Mouse (Mus musculus): ENCODE measurements around the gene Tmem164. TPM values are rescaled to one million over a fixed set of nuclear protein-coding genes. Genes with fewer than 3 reads are reported as not detected.
"Not testable (repeated sequence)": the region's sequence is repeated elsewhere in the genome, so short reads cannot be mapped to it uniquely, and the experiment has no call there.

Gene Tmem164
- total RNA-seq (2014; fragmentation: Nextera tagmentation) (64.3 and 68.6 TPM in 2 replicates), total RNA-seq (2017) (102 and 110 TPM in 2 replicates), polyA plus RNA-seq (2012) (36.5 and 41.1 TPM in 2 replicates)

GRCm38 (mm10) chrX:142681056-142681615 is at the start of gene Tmem164:
Gene Tmem164, plus strand, starts transcription at chrX:142681406.
- Histone ChIP-seq H3K4me3 (ENCODE audit: low read depth, low read length) (peak within 1 kb of the TSS; percentile 75), H3K27me3 (ENCODE audit: insufficient read depth, low read length) (no peaks in the 10 kb centered on the region), H3K36me3 (replicated peaks) (peaks cover 30% of the 10 kb centered on the region), H3K4me1 (ENCODE audit: insufficient read depth, low read depth, low read length) (peaks cover 59% of the 10 kb centered on the region), H3K9me3 (replicated peaks) (no peaks in the 10 kb centered on the region)
- ATAC-seq (ENCODE audit: extremely low read depth, insufficient number of reproducible peaks, low FRiP score, poor library complexity, severe bottlenecking) = peak; percentile 50
- no peak for TF ChIP-seq POLR2AphosphoS5 (IDR thresholded peaks at IDR 0.05; ENCODE audit: insufficient replicate concordance, low read depth, low read length)
- DNase-seq (ENCODE audit: low spot score) = peak; percentile 72

GRCm38 (mm10) chrX:142632990-142633389 is 48.2 kb upstream of the Tmem164 start:
- H3K4me1 ChIP-seq (ENCODE audit: insufficient read depth, low read depth, low read length); DNase-seq (ENCODE audit: low spot score); H3K27me3 ChIP-seq (ENCODE audit: insufficient read depth, low read length); H3K36me3 ChIP-seq (replicated peaks); H3K9me3 ChIP-seq (replicated peaks); H3K4me3 ChIP-seq (ENCODE audit: low read depth, low read length); ATAC-seq (ENCODE audit: extremely low read depth, insufficient number of reproducible peaks, low FRiP score, poor library complexity, severe bottlenecking): not testable (repeated sequence)

- H3K4me1 ChIP-seq (ENCODE audit: insufficient read depth, low read depth, low read length) = peaks cover 7% of the 10 kb centered on the region
- H3K27me3 ChIP-seq (ENCODE audit: insufficient read depth, low read length) = no peaks in the 10 kb centered on the region
- H3K9me3 ChIP-seq (replicated peaks) = 0 out of 2 replicates have a peak, but pooled peaks cover 3% of the 10 kb centered on the region
- ATAC-seq (ENCODE audit: extremely low read depth, insufficient number of reproducible peaks, low FRiP score, poor library complexity, severe bottlenecking) (no peak), DNase-seq (ENCODE audit: low spot score) (no peak)
- H3K4me3 ChIP-seq (ENCODE audit: low read depth, low read length) = no peak overlapping the region
- no peaks in the 10 kb centered on the region for H3K36me3 ChIP-seq (replicated peaks)
- TF ChIP-seq CTCF (IDR thresholded peaks at IDR 0.05; ENCODE audit: low read depth, low read length) = no peak
- no peak for TF ChIP-seq GATA2 (IDR thresholded peaks at IDR 0.05; ENCODE audit: borderline replicate concordance, low read depth, low read length)
- TF ChIP-seq POLR2AphosphoS5 (IDR thresholded peaks at IDR 0.05; ENCODE audit: insufficient replicate concordance, low read depth, low read length) = no peak
- no peak for TF ChIP-seq TAL1 (conservative IDR thresholded peaks at IDR 0.05; ENCODE audit: low read depth, low read length)
- no peak for TF ChIP-seq GATA1 (IDR thresholded peaks at IDR 0.05; ENCODE audit: borderline replicate concordance, low read length)
These were observed 34.0 kb upstream of the Tmem164 start for GRCm38 (mm10) chrX:142647202-142647601.

- H3K4me1 ChIP-seq (ENCODE audit: insufficient read depth, low read depth, low read length) = peaks cover 4% of the 10 kb centered on the region
- no peaks in the 10 kb centered on the region for H3K36me3 ChIP-seq (replicated peaks)
- H3K4me3 ChIP-seq (ENCODE audit: low read depth, low read length) = no peak overlapping the region
- DNase-seq (ENCODE audit: low spot score) (no peak), ATAC-seq (ENCODE audit: extremely low read depth, insufficient number of reproducible peaks, low FRiP score, poor library complexity, severe bottlenecking) (no peak)
- no peaks in the 10 kb centered on the region for H3K27me3 ChIP-seq (ENCODE audit: insufficient read depth, low read length)
- H3K9me3 ChIP-seq (replicated peaks) = 0 out of 2 replicates have a peak, but pooled peaks cover 3% of the 10 kb centered on the region
- TF ChIP-seq TAL1 (conservative IDR thresholded peaks at IDR 0.05; ENCODE audit: low read depth, low read length) (no peak), CTCF (IDR thresholded peaks at IDR 0.05; ENCODE audit: low read depth, low read length) (no peak), GATA1 (IDR thresholded peaks at IDR 0.05; ENCODE audit: borderline replicate concordance, low read length) (no peak), POLR2AphosphoS5 (IDR thresholded peaks at IDR 0.05; ENCODE audit: insufficient replicate concordance, low read depth, low read length) (no peak), GATA2 (IDR thresholded peaks at IDR 0.05; ENCODE audit: borderline replicate concordance, low read depth, low read length) (no peak)
These were observed 31.0 kb upstream of the Tmem164 start for GRCm38 (mm10) chrX:142650117-142650764.

- H3K9me3 ChIP-seq (replicated peaks) = no peaks in the 10 kb centered on the region
- peaks cover 7% of the 10 kb centered on the region; the same call in 1 of the 2 replicates for H3K4me1 ChIP-seq (ENCODE audit: insufficient read depth, low read depth, low read length)
- no peak for ATAC-seq (ENCODE audit: extremely low read depth, insufficient number of reproducible peaks, low FRiP score, poor library complexity, severe bottlenecking)
- no peak for TF ChIP-seq POLR2AphosphoS5 (IDR thresholded peaks at IDR 0.05; ENCODE audit: insufficient replicate concordance, low read depth, low read length)
- no peak for TF ChIP-seq CTCF (IDR thresholded peaks at IDR 0.05; ENCODE audit: low read depth, low read length)
- TF ChIP-seq TAL1 (conservative IDR thresholded peaks at IDR 0.05; ENCODE audit: low read depth, low read length) = no peak
- no peak for TF ChIP-seq GATA2 (IDR thresholded peaks at IDR 0.05; ENCODE audit: borderline replicate concordance, low read depth, low read length)
- TF ChIP-seq GATA1 (IDR thresholded peaks at IDR 0.05; ENCODE audit: borderline replicate concordance, low read length) = no peak
- DNase-seq (ENCODE audit: low spot score) = no peak
- no peaks in the 10 kb centered on the region for H3K27me3 ChIP-seq (ENCODE audit: insufficient read depth, low read length)
- H3K36me3 ChIP-seq (replicated peaks) = no peaks in the 10 kb centered on the region
- no peak overlapping the region for H3K4me3 ChIP-seq (ENCODE audit: low read depth, low read length)
These were observed 16.3 kb upstream of the Tmem164 start for GRCm38 (mm10) chrX:142664704-142665422.

- H3K9me3 ChIP-seq (replicated peaks) = no peaks in the 10 kb centered on the region
- H3K36me3 ChIP-seq (replicated peaks) = no peaks in the 10 kb centered on the region
- peaks cover 7% of the 10 kb centered on the region; the same call in 1 of the 2 replicates for H3K4me1 ChIP-seq (ENCODE audit: insufficient read depth, low read depth, low read length)
- TF ChIP-seq TAL1 (conservative IDR thresholded peaks at IDR 0.05; ENCODE audit: low read depth, low read length) (no peak), CTCF (IDR thresholded peaks at IDR 0.05; ENCODE audit: low read depth, low read length) (no peak), GATA2 (IDR thresholded peaks at IDR 0.05; ENCODE audit: borderline replicate concordance, low read depth, low read length) (no peak), GATA1 (IDR thresholded peaks at IDR 0.05; ENCODE audit: borderline replicate concordance, low read length) (no peak), POLR2AphosphoS5 (IDR thresholded peaks at IDR 0.05; ENCODE audit: insufficient replicate concordance, low read depth, low read length) (no peak)
- no peak overlapping the region for H3K4me3 ChIP-seq (ENCODE audit: low read depth, low read length)
- no peaks in the 10 kb centered on the region for H3K27me3 ChIP-seq (ENCODE audit: insufficient read depth, low read length)
- DNase-seq (ENCODE audit: low spot score) (no peak), ATAC-seq (ENCODE audit: extremely low read depth, insufficient number of reproducible peaks, low FRiP score, poor library complexity, severe bottlenecking) (no peak)
These were observed 15.8 kb upstream of the Tmem164 start for GRCm38 (mm10) chrX:142665423-142665805.

Data from G1E (cell line).